Mouse (Mus musculus) midbrain, embryonic 11.5 days (tissue): ENCODE measurements at regions not wholly inside any gene's neighbourhood (a gene's known extent, or its start where the extent isn't known, plus 50 kb on each side); places are given as distances from the start of the nearest gene placed in this dataset.

Experiments
- ATAC-seq: fragments of 200-750 bp; cut with Nextera tagmentation; 2 replicates; pipeline ENCODE4 v1.8.0; 2017; ENCODE audit warnings: moderate TSS enrichment, moderate library complexity; ENCODE audit not compliant: low FRiP score
- DNase-seq: peaks from one replicate; pipeline ENCODE4 v3.0.0; 2015; ENCODE audit warnings: low spot score; ENCODE audit errors: missing footprints
- H3K27ac ChIP-seq: fragments of 300-500 bp; sonication (generic); 2 replicates; pipeline ENCODE4 v1.5.1; 2014; ENCODE audit warnings: low read depth, low read length
- H3K27me3 ChIP-seq: fragments of 300-500 bp; sonication (generic); 2 replicates; pipeline ENCODE4 v1.6.1; 2014; ENCODE audit warnings: mild to moderate bottlenecking, low read length, moderate library complexity, mixed read lengths; ENCODE audit not compliant: control insufficient read depth, insufficient read depth
- H3K36me3 ChIP-seq: fragments of 300-500 bp; sonication (generic); 2 replicates; pipeline ENCODE4 v1.6.1; 2014; ENCODE audit warnings: mild to moderate bottlenecking, low read length, moderate library complexity, mixed read lengths; ENCODE audit not compliant: control insufficient read depth, insufficient read depth
- H3K4me1 ChIP-seq: fragments of 300-500 bp; sonication (generic); 2 replicates; pipeline ENCODE4 v1.6.1; 2014; ENCODE audit warnings: low read length; ENCODE audit not compliant: control insufficient read depth, insufficient read depth
- H3K4me2 ChIP-seq: fragments of 300-500 bp; sonication (generic); 2 replicates; pipeline ENCODE4 v1.6.1; 2014; ENCODE audit warnings: mild to moderate bottlenecking, moderate library complexity
- H3K4me3 ChIP-seq: fragments of 300-500 bp; sonication (generic); 2 replicates; pipeline ENCODE4 v1.5.1; 2014; ENCODE audit warnings: low read depth, low read length
- H3K9ac ChIP-seq: fragments of 300-500 bp; sonication (generic); 2 replicates; pipeline ENCODE4 v1.6.1; 2014; ENCODE audit warnings: low read length
- H3K9me3 ChIP-seq: fragments of 300-500 bp; sonication (generic); 2 replicates; pipeline ENCODE4 v1.6.1; 2016; ENCODE audit warnings: low read length; ENCODE audit not compliant: control insufficient read depth
- WGBS: fragments of 180-500 bp; shearing (Covaris S2); extraction: QIAGEN DNeasy Blood & Tissue Kit; methylation state at CpG from one replicate; pipeline ENCODE4 v1.1.7; 2014; 5-methylcytosine and 5-hydroxymethylcytosine counted together

- Histone ChIP-seq H3K36me3 (no peaks in the 10 kb centered on the region), H3K4me3 (no peak overlapping the region), H3K9ac (no peak overlapping the region), H3K27ac (no peak overlapping the region), H3K4me2 (no peak overlapping the region), H3K27me3 (no peaks in the 10 kb centered on the region), H3K4me1 (no peaks in the 10 kb centered on the region), H3K9me3 (no peaks in the 10 kb centered on the region)
- WGBS = 80% methylated on average over 10 of the region's 10 CpGs
- DNase-seq (no peak), ATAC-seq (no peak)
Measured at GRCm38 (mm10) chr5:103326412-103326811, 98.6 kb upstream of the Ptpn13 start.

GRCm38 (mm10) chr5:103320341-103320740, 104.7 kb upstream of the Ptpn13 start:
- no peak overlapping the region for H3K4me2 ChIP-seq
- H3K4me3 ChIP-seq = no peak overlapping the region
- DNase-seq (no peak), ATAC-seq (no peak)
- no peak overlapping the region for H3K9ac ChIP-seq
- H3K36me3 ChIP-seq = no peaks in the 10 kb centered on the region
- WGBS = 82% methylated on average over 5 of the region's 5 CpGs
- H3K27me3 ChIP-seq = no peaks in the 10 kb centered on the region
- H3K4me1 ChIP-seq = no peaks in the 10 kb centered on the region
- H3K27ac ChIP-seq = no peak overlapping the region
- no peaks in the 10 kb centered on the region for H3K9me3 ChIP-seq

DNA sequence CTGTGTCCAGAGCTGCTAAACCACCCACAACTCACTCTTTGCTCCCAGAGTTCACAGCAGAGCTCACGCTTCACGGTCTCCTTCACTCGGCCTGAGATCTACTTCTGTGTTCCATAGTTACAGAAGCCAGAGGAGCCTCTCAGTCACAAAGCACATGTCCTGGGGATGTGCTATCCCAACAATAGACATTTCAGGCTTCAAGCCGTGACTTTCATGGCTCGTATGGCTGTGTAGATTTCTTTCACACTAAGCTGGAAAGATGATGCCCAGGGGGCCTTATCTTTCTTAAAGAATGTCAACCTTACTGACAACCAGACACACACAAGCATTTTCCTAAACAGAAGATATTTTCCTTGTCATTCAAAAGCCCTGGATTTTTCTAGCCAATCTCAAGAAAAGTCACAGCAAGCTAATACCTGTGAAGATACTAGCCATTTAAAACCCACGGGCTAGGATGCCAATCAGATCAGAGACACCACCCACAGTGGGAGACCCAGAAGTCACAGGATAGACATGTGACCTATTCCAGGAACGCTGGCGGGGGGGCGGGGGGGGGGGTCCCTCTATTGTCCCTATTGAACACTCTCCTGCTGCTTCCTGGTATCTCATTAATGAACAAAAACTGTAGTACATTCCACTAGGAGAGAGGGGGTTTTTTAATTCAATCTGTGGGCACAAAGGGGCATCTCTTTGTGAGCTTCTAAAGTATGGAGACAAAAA, 98.8 kb upstream of the Mapk10 start:
- Histone ChIP-seq H3K9ac (no peak overlapping the region), H3K36me3 (no peaks in the 10 kb centered on the region), H3K27me3 (no peaks in the 10 kb centered on the region), H3K9me3 (no peaks in the 10 kb centered on the region), H3K4me2 (no peak overlapping the region), H3K27ac (peak overlapping the region; percentile 55; the same call in 1 of the 2 replicates), H3K4me3 (no peak overlapping the region), H3K4me1 (peaks cover 8% of the 10 kb centered on the region)
- DNase-seq = peak; percentile 93
- whole genome bisulfite sequencing = 14% methylated on average over 9 of the region's 9 CpGs
- peak; percentile 90 for ATAC-seq

DNA sequence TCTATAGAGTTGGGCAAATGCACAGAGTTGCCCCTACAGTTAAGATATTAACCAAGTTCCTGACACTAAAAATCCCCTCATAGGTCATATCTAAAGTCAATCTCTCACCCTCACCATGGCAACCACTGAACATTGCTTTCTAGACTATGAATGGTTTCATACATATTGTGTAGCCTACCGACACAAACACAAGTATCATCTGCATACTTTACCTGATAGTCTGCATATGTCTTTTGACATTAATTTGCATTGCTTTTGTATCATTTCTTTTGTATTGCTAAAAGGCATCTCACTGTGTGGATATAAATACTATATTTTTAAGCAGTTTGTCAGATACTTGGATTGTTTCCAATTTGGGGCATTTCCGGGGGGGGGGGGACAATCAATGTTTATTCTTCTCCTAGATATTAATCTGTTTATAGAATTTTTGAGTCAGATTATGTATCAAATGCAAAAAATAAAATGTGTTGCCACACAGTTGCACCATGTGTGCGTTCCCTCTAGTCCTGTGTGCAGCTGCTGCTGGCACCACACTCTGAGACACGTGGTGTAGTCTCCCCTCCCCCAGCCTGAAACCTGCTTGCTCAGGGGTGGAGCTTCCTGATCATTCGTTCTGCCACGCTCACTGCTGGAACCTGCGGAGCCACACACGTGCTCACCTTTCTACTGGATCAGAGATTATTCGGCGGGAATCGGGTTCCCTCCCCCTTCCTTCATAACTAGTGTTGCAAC, 94.7 kb upstream of the Mapk10 start:
- WGBS = 86% methylated on average over 11 of the region's 11 CpGs
- Histone ChIP-seq H3K36me3 (no peaks in the 10 kb centered on the region), H3K27ac (no peak overlapping the region), H3K4me2 (no peak overlapping the region), H3K9ac (no peak overlapping the region), H3K4me3 (no peak overlapping the region), H3K9me3 (no peaks in the 10 kb centered on the region; the same call in 1 of the 2 replicates), H3K27me3 (no peaks in the 10 kb centered on the region), H3K4me1 (peaks cover 8% of the 10 kb centered on the region)
- ATAC-seq (no peak), DNase-seq (no peak)

DNA sequence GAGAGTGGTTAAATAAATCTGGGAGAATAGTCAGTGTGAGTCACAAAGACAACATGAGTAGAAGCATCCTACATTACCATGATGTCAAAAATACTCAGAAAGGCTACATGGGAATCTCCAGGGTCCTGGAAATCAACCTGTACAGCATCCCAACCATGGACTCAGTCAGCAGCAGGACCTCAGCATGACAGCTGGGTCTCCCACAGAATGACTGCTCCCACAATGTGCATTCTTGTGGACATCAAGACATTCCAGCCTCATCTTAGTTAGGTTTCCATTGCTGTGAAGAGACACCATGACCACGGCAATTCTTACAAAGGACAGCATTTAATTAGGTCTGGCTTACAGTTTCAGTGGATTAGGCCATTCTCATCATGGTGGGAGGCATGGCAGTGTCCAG, 93.8 kb upstream of the Mapk10 start:
- Histone ChIP-seq H3K4me2 (no peak overlapping the region), H3K27ac (no peak overlapping the region), H3K9me3 (no peaks in the 10 kb centered on the region; the same call in 1 of the 2 replicates), H3K36me3 (no peaks in the 10 kb centered on the region), H3K27me3 (no peaks in the 10 kb centered on the region), H3K9ac (no peak overlapping the region), H3K4me3 (no peak overlapping the region), H3K4me1 (peaks cover 3% of the 10 kb centered on the region)
- 81% methylated on average over 1 of the region's 1 CpGs for WGBS
- DNase-seq = no peak
- no peak for ATAC-seq

DNA sequence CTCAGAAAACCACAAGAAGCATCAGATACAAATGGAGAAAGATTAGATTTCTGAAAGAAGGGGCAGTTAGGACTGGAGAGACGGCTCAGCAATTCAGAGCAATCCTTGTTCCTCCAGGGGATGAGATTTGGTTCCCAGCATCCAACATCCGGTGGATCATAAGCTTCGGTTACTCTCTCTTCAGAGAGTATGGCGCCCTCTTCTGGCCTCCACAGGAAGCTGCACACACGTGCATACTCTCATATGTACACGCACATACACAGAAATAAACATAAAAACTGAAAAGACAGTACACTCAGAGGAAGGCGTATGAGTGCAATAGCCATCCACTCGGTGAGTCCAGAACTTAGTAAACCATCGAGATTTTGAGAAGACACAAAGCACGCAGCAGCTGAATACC, 91.6 kb upstream of the Mapk10 start:
- ATAC-seq (no peak), DNase-seq (no peak)
- no peak overlapping the region for H3K4me3 ChIP-seq
- H3K4me2 ChIP-seq = no peak overlapping the region
- no peak overlapping the region for H3K27ac ChIP-seq
- WGBS = 94% methylated on average over 10 of the region's 10 CpGs
- no peaks in the 10 kb centered on the region; the same call in 1 of the 2 replicates for H3K9me3 ChIP-seq
- H3K27me3 ChIP-seq = no peaks in the 10 kb centered on the region
- no peaks in the 10 kb centered on the region for H3K4me1 ChIP-seq
- H3K36me3 ChIP-seq = no peaks in the 10 kb centered on the region
- no peak overlapping the region for H3K9ac ChIP-seq

DNA sequence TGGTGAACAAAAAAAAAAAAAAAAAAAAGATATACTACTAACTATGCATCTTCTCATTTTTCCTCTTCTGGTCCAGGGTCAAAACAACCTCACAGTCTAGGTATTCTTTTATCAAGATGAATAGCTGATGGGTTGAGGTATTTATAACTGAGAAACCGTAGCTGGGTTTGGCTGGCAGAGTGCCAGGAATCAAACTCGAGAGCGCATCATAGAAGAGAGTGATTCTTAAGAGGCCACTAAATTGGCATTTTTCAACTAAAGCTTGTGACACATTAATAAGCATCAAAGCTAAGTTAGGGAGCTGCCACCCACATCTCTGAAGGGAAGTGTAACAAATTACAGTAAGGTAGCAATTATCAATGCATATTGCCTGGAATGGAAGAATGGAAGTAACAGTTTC, 90.2 kb upstream of the Mapk10 start:
- WGBS = 87% methylated on average over 3 of the region's 3 CpGs
- no peak overlapping the region for H3K27ac ChIP-seq
- no peak overlapping the region for H3K9ac ChIP-seq
- ATAC-seq (no peak), DNase-seq (no peak)
- no peak overlapping the region for H3K4me3 ChIP-seq
- no peaks in the 10 kb centered on the region; the same call in 1 of the 2 replicates for H3K9me3 ChIP-seq
- H3K4me1 ChIP-seq = no peaks in the 10 kb centered on the region
- no peaks in the 10 kb centered on the region for H3K27me3 ChIP-seq
- H3K4me2 ChIP-seq = no peak overlapping the region
- H3K36me3 ChIP-seq = no peaks in the 10 kb centered on the region

DNA sequence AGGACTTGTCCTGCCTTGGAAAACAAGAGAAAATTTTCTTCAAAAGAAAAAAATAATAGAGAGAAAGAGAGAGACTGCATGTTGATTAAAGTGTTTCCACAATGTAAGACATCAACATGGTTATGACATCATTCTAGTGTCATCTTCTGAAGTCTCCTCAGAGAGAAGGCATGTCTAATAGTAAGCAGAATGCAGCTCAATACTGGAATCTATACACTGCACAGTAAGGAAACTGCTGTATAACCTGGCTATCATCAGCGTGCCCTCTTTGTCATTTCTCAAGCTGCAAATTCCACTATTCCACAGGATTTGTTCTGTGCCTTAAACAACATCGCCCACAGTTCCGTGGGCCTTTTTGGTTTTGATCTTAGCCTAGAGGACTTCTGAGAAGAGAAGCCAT, 82.8 kb upstream of the Mapk10 start:
- Histone ChIP-seq H3K4me2 (no peak overlapping the region), H3K27ac (no peak overlapping the region), H3K4me1 (no peaks in the 10 kb centered on the region), H3K27me3 (no peaks in the 10 kb centered on the region), H3K36me3 (no peaks in the 10 kb centered on the region), H3K4me3 (no peak overlapping the region), H3K9ac (no peak overlapping the region), H3K9me3 (no peaks in the 10 kb centered on the region)
- no peak for DNase-seq
- WGBS = 74% methylated on average over 3 of the region's 3 CpGs
- no peak for ATAC-seq

DNA sequence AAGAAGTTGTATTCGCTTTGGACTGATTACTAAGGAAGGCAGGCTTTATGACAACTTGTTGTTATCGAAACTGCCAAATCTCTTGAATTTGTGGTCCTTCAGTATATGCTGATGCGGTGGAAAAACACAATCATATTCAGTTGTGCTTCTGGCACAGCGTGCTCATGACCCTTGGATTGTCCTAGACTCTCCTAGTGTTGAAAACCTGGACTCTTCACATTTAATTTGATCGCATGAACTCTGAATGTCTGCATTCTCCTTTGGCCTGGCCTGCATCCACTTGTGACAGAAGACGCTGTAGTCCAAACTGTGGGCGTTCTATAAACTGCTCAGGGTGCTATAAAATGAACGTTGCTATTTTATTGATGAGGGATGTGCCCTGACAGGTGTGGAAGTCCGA, 80.6 kb upstream of the Mapk10 start:
- Histone ChIP-seq H3K4me3 (no peak overlapping the region), H3K4me2 (no peak overlapping the region), H3K4me1 (no peaks in the 10 kb centered on the region), H3K27me3 (no peaks in the 10 kb centered on the region), H3K9ac (no peak overlapping the region), H3K36me3 (no peaks in the 10 kb centered on the region), H3K9me3 (no peaks in the 10 kb centered on the region), H3K27ac (no peak overlapping the region)
- DNase-seq (no peak), ATAC-seq (no peak)
- 90% methylated on average over 9 of the region's 9 CpGs for WGBS
